Mouse (Mus musculus): ENCODE measurements around the gene Zpr1.

GRCm38 (mm10) chr9:46315807-46316365 is 43.0 kb downstream of the Zpr1 start:
- TF ChIP-seq CTCF (IDR thresholded peaks at IDR 0.05; ENCODE audit: borderline replicate concordance, insufficient read depth, low read length) (no peak), POLR2A (IDR thresholded peaks at IDR 0.05; ENCODE audit: low read depth, low read length) (no peak)
